Mouse (Mus musculus): ENCODE measurements around the gene A030005K14Rik. TPM values are rescaled to one million over a fixed set of nuclear protein-coding genes. Genes with fewer than 3 reads are reported as not detected.
A peak's percentile ranks its signal among the peaks of the same experiment; 100 is the strongest.

A030005K14Rik gene
- polyA plus RNA-seq, 2 experiments = not detected

DNA sequence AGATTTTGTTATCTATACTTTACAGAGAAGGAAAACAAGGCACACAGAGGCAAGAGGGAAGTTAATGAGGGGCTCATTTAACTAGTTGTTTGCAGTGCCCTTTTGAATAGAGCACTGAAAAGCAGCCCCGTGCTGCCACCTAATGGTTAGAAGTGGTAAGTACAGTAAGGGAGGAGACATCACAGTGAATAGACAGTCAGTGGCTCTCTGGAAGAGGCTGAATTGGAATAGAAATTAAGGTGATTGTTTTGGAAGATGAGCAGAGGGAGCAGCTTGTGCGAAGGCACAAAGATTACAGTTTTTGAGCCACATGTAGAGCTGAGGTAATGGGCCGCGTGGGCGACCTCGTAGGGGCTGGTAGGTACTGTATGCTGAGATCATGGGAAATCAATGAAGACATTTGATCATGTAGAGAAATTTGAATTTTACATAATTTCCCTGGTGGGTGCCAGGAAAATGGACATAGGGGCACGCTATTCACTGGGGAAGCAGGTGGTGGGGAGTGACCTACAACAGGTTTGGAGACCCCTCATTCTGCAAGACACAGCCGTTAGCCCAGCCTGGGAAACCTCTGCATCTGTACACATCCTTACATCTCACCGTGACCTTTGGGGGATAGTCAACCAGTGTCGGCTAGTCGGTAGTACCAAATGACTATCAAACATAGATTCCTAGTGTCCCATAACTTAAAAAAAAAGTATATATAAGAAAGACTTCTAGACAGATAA, 17.2 kb upstream of the A030005K14Rik start:
- Histone ChIP-seq H3K27me3 (ENCODE audit: control insufficient read depth, insufficient read depth, low read length) (no peaks in the 10 kb centered on the region), H3K4me1 (replicated peaks; ENCODE audit: control insufficient read depth in 2 of 2, insufficient read depth in 2 of 2, low read length in 1 of 2) (no peaks in the 10 kb centered on the region), H3K36me3 (replicated peaks; ENCODE audit: control insufficient read depth, insufficient read depth, low read depth) (no peaks in the 10 kb centered on the region), H3K4me2 (ENCODE audit: low read depth) (peak overlapping the region; percentile 22; the same call in 1 of the 2 replicates), H3K9ac (replicated peaks) (no peak overlapping the region), H3K9me3 (ENCODE audit: control insufficient read depth, low read length) (no peaks in the 10 kb centered on the region), H3K4me3 (ENCODE audit: insufficient read depth in 1 of 2, low read depth in 2 of 2, low read length in 2 of 2) (no peak overlapping the region), H3K27ac (no peak overlapping the region)
- DNase-seq (ENCODE audit: low read depth in 3 of 3, low spot score in 3 of 3) (peak; percentile 7 to 20 (median 18)), ATAC-seq (ENCODE audit: insufficient read depth) (no peak)
- WGBS (ENCODE audit: insufficient replicate concordance) = 36% methylated on average over 11 of the region's 11 CpGs
- TF ChIP-seq CTCF (IDR thresholded peaks at IDR 0.05; ENCODE audit: low read depth) (peak; percentile 78), EP300 (IDR thresholded peaks at IDR 0.05; ENCODE audit: low read depth) (no peak)

DNA sequence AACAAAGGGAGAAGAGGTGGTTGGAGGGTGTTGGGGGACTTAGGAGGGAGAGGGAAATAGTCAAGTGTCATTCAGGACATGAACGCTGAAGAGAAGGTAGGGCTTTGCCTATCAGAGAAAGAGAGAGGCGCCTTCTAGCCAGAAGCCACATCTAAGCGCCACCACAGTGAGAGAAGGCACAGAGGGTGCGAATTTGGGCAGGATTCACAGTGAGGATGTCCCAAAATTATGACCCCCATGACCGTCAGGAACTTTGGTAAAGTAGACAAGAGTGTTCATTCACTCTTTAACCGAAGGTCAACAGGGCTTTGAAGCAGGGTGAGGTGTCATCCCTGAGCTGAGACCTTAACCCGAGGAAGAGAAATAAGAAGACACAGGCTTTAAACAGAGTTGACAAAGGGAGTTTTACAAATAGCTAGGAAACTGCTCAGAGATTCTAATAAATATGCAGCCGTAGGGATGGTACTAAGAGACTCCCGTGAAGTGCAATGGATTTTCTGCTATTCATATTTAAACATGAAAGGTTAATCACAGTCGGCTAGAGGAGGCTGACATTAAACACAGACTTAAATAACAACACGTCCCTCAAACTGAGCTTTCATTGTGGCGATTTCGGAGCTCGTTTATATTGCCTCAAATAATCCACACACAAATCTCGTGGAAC, 16.5 kb upstream of the A030005K14Rik start:
- peak overlapping the region; percentile 22; the same call in 1 of the 2 replicates for H3K4me2 ChIP-seq (ENCODE audit: low read depth)

DNA sequence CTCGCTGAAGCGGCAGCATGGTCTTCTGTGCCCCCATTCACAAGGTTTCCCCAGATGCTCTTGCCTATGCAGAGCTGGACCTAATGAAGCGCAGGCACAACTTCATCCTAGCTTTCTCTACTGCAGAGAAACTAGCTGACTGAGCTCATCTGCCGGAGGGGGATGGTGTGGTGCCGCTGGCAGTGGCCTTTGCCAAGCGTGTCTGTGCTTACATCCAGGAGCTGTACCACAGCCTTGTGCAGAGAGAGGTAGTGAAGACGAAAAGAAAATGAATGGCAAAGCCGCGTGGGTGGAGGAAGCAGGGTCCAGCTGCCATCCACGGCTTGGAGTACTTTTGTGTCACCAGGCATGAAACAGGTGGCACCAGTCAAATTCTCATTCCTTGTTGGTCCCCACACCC, 8.0 kb upstream of the A030005K14Rik start:
- WGBS (ENCODE audit: insufficient replicate concordance) = 79% methylated on average over 10 of the region's 10 CpGs
- no peak for ATAC-seq (ENCODE audit: insufficient read depth)

More for the DNA sequence above, 16.5 kb upstream of the A030005K14Rik start:
- H3K9me3 ChIP-seq (ENCODE audit: control insufficient read depth, low read length) = no peaks in the 10 kb centered on the region
- H3K27ac ChIP-seq = no peak overlapping the region
- DNase-seq (ENCODE audit: low read depth in 3 of 3, low spot score in 3 of 3) (no peak), ATAC-seq (ENCODE audit: insufficient read depth) (no peak)
- TF ChIP-seq CTCF (IDR thresholded peaks at IDR 0.05; ENCODE audit: low read depth) = no peak
- no peaks in the 10 kb centered on the region for H3K4me1 ChIP-seq (replicated peaks; ENCODE audit: control insufficient read depth in 2 of 2, insufficient read depth in 2 of 2, low read length in 1 of 2)
- no peaks in the 10 kb centered on the region for H3K36me3 ChIP-seq (replicated peaks; ENCODE audit: control insufficient read depth, insufficient read depth, low read depth)
- no peak overlapping the region for H3K4me3 ChIP-seq (ENCODE audit: insufficient read depth in 1 of 2, low read depth in 2 of 2, low read length in 2 of 2)
- H3K27me3 ChIP-seq (ENCODE audit: control insufficient read depth, insufficient read depth, low read length) = no peaks in the 10 kb centered on the region
- H3K9ac ChIP-seq (replicated peaks) = no peak overlapping the region
- WGBS (ENCODE audit: insufficient replicate concordance) = 33% methylated on average over 15 of the region's 15 CpGs

DNA sequence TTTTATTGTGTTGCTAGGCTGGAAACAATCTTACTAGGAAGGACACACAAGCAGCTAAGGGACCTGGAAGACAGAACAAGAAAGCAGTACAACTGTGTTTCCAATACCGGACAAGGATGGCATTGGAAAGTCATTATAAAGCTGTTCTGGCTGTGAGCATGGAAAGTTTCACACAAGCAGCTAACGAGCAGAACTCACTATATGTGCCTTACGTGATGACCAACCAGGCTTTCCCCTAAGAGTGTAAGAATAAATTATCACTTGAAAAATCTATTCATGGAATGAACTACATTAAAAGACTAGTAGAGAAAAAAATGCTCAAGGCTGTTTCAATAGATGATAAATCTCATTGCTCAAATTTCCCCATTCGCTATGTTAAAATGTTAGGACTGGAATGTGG, 7.4 kb upstream of the A030005K14Rik start:
- H3K27me3 ChIP-seq (ENCODE audit: control insufficient read depth, insufficient read depth, low read length) = no peaks in the 10 kb centered on the region
- H3K27ac ChIP-seq = no peak overlapping the region
- TF ChIP-seq EP300 (IDR thresholded peaks at IDR 0.05; ENCODE audit: low read depth) (no peak), CTCF (IDR thresholded peaks at IDR 0.05; ENCODE audit: low read depth) (no peak)
- no peak overlapping the region for H3K4me2 ChIP-seq (ENCODE audit: low read depth)
- H3K9me3 ChIP-seq (ENCODE audit: control insufficient read depth, low read length) = no peaks in the 10 kb centered on the region
- no peak for DNase-seq (ENCODE audit: low read depth in 3 of 3, low spot score in 3 of 3)
- H3K9ac ChIP-seq (replicated peaks) = no peak overlapping the region
- no peaks in the 10 kb centered on the region for H3K4me1 ChIP-seq (replicated peaks; ENCODE audit: control insufficient read depth in 2 of 2, insufficient read depth in 2 of 2, low read length in 1 of 2)
- no peaks in the 10 kb centered on the region for H3K36me3 ChIP-seq (replicated peaks; ENCODE audit: control insufficient read depth, insufficient read depth, low read depth)
- ATAC-seq (ENCODE audit: insufficient read depth) = no peak
- no peak overlapping the region for H3K4me3 ChIP-seq (ENCODE audit: insufficient read depth in 1 of 2, low read depth in 2 of 2, low read length in 2 of 2)
- 71% methylated on average over 4 of the region's 4 CpGs for WGBS (ENCODE audit: insufficient replicate concordance)

More for the DNA sequence above, 8.0 kb upstream of the A030005K14Rik start:
- DNase-seq (ENCODE audit: low read depth in 3 of 3, low spot score in 3 of 3) = no peak
- Histone ChIP-seq H3K9ac (replicated peaks) (no peak overlapping the region), H3K27me3 (ENCODE audit: control insufficient read depth, insufficient read depth, low read length) (no peaks in the 10 kb centered on the region), H3K4me3 (ENCODE audit: insufficient read depth in 1 of 2, low read depth in 2 of 2, low read length in 2 of 2) (no peak overlapping the region), H3K36me3 (replicated peaks; ENCODE audit: control insufficient read depth, insufficient read depth, low read depth) (no peaks in the 10 kb centered on the region), H3K9me3 (ENCODE audit: control insufficient read depth, low read length) (no peaks in the 10 kb centered on the region), H3K4me2 (ENCODE audit: low read depth) (no peak overlapping the region), H3K27ac (no peak overlapping the region), H3K4me1 (replicated peaks; ENCODE audit: control insufficient read depth in 2 of 2, insufficient read depth in 2 of 2, low read length in 1 of 2) (no peaks in the 10 kb centered on the region)
- TF ChIP-seq CTCF (IDR thresholded peaks at IDR 0.05; ENCODE audit: low read depth) (no peak), EP300 (IDR thresholded peaks at IDR 0.05; ENCODE audit: low read depth) (no peak)

DNA sequence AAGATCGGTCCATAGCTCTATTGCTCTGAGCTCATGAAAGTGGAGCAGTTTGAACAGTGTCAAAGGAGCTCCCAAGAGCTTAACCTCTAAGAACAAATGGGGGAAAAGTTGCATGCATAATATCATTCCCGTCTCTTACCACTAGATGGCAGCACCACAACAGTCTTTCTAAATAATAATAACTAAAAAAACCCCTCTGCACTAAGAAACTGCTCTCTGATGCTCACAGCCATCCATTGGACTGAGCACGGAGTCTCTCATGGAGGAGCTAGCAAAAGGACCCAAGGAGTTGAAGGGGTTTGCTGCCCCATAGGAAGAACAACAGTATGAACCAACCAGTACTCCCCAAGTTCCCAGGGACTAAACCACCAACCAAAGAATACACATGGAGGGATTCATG, 5.7 kb upstream of the A030005K14Rik start:
- Histone ChIP-seq H3K36me3 (replicated peaks; ENCODE audit: control insufficient read depth, insufficient read depth, low read depth) (no peaks in the 10 kb centered on the region), H3K27ac (no peak overlapping the region), H3K4me2 (ENCODE audit: low read depth) (no peak overlapping the region), H3K4me1 (replicated peaks; ENCODE audit: control insufficient read depth in 2 of 2, insufficient read depth in 2 of 2, low read length in 1 of 2) (no peaks in the 10 kb centered on the region), H3K9me3 (ENCODE audit: control insufficient read depth, low read length) (no peaks in the 10 kb centered on the region), H3K27me3 (ENCODE audit: control insufficient read depth, insufficient read depth, low read length) (no peaks in the 10 kb centered on the region), H3K4me3 (ENCODE audit: insufficient read depth in 1 of 2, low read depth in 2 of 2, low read length in 2 of 2) (no peak overlapping the region), H3K9ac (replicated peaks) (no peak overlapping the region)
- DNase-seq (ENCODE audit: low read depth in 3 of 3, low spot score in 3 of 3) = no peak
- 11% methylated on average over 3 of the region's 3 CpGs for WGBS (ENCODE audit: insufficient replicate concordance)
- TF ChIP-seq EP300 (IDR thresholded peaks at IDR 0.05; ENCODE audit: low read depth) = no peak
- peak; percentile 57 for TF ChIP-seq CTCF (IDR thresholded peaks at IDR 0.05; ENCODE audit: low read depth)
- no peak for ATAC-seq (ENCODE audit: insufficient read depth)
